Mouse (Mus musculus) CH12.LX (cell line): Measurements from ENCODE around the gene Cux1. TPM values are rescaled to one million over a fixed set of nuclear protein-coding genes. Genes with fewer than 3 reads are reported as not detected.

ENCODE experiments used
- DNase-seq: peaks from one replicate; pipeline ENCODE4 v3.0.0-alpha.2; 2013; ENCODE audit errors: extremely low read depth
- H3K27ac ChIP-seq: 2 replicates; pipeline ENCODE4 v1.5.1; 2012; ENCODE audit warnings: low read depth, mild to moderate bottlenecking, control low read depth, moderate library complexity; ENCODE audit not compliant: insufficient read depth
- H3K27me3 ChIP-seq: replicated peaks from 2 replicates; pipeline ENCODE3; 2012; ENCODE audit warnings: inconsistent platforms
- H3K36me3 ChIP-seq, 2 experiments: replicated peaks in 1 of 2; 2 replicates each; pipeline versions ENCODE3 to v1.6.1; 2012; ENCODE audit warnings: inconsistent platforms in 1 of 2, low read length in 1 of 2, mild to moderate bottlenecking in 1 of 2, mixed read lengths in 1 of 2, moderate library complexity in 1 of 2; ENCODE audit not compliant: control insufficient read depth in 1 of 2, insufficient read depth in 1 of 2
- H3K4me1 ChIP-seq, 2 experiments: 2 replicates each; pipeline ENCODE4 v1.6.1; 2012; ENCODE audit warnings: inconsistent platforms in 1 of 2, moderate library complexity in 1 of 2; ENCODE audit not compliant: insufficient read depth in 2 of 2, control insufficient read depth in 1 of 2
- H3K4me2 ChIP-seq: 2 replicates; pipeline ENCODE4 v1.6.1; 2012; ENCODE audit warnings: low read depth, mild to moderate bottlenecking, control low read depth; ENCODE audit not compliant: poor library complexity, insufficient read depth, severe bottlenecking
- H3K4me3 ChIP-seq, 3 experiments: fragments of 150-350 bp in 1 of 3; sonication (generic) in 1 of 3; replicated peaks in 1 of 3; 2 replicates each; pipeline versions ENCODE3 to v1.5.1; 2011 to 2012; ENCODE audit warnings: low read depth in 2 of 3, low read length in 2 of 3, mild to moderate bottlenecking in 2 of 3, moderate library complexity in 2 of 3, control low read depth in 1 of 3, improper control_type of control experiment in 1 of 3, inconsistent platforms in 1 of 3, mixed read lengths in 1 of 3; ENCODE audit not compliant: poor library complexity in 1 of 3
- H3K79me2 ChIP-seq: replicated peaks from 2 replicates; pipeline ENCODE4 v1.6.1; 2012; ENCODE audit warnings: mild to moderate bottlenecking, moderate library complexity; ENCODE audit not compliant: control insufficient read depth, poor library complexity, insufficient read depth, severe bottlenecking; ENCODE audit errors: extremely low read depth
- H3K9ac ChIP-seq: 2 replicates; pipeline ENCODE4 v1.6.1; 2012; ENCODE audit warnings: low read depth, mild to moderate bottlenecking, control low read depth, moderate library complexity; ENCODE audit not compliant: insufficient read depth
- H3K9me3 ChIP-seq: replicated peaks from 2 replicates; pipeline ENCODE3; 2012; ENCODE audit warnings: low read length, inconsistent platforms, mixed read lengths
- CHD1 ChIP-seq: IDR thresholded peaks from 2 replicates; pipeline ENCODE4 v1.6.1; 2012; ENCODE audit warnings: low read depth, low read length, improper control_type of control experiment, inconsistent platforms
- CHD2 ChIP-seq: IDR thresholded peaks from 2 replicates; pipeline ENCODE4 v1.6.1; 2011; ENCODE audit warnings: low read length, improper control_type of control experiment
- CTCF ChIP-seq, 2 experiments: IDR thresholded peaks in 1 of 2; conservative IDR thresholded peaks in 1 of 2; 2 replicates each; pipeline ENCODE4 v1.5.1; 2011 to 2012; ENCODE audit warnings: low read depth in 2 of 2, low read length in 2 of 2, improper control_type of control experiment in 1 of 2, inconsistent platforms in 1 of 2, mild to moderate bottlenecking in 1 of 2, moderate library complexity in 1 of 2
- ELF1 ChIP-seq: IDR thresholded peaks from 2 replicates; pipeline ENCODE4 v1.6.1; 2014; ENCODE audit warnings: low read depth, mild to moderate bottlenecking, inconsistent platforms, low read length, improper control_type of control experiment
- EP300 ChIP-seq: IDR thresholded peaks from 2 replicates; pipeline ENCODE4 v1.6.1; 2011; ENCODE audit warnings: low read length, improper control_type of control experiment
- JUND ChIP-seq: conservative IDR thresholded peaks from 2 replicates; pipeline ENCODE4 v1.6.1; 2011; ENCODE audit warnings: low read depth, low read length, improper control_type of control experiment
- KAT2A ChIP-seq: IDR thresholded peaks from 2 replicates; pipeline ENCODE4 v1.6.1; 2012; ENCODE audit warnings: low read length, improper control_type of control experiment, inconsistent platforms; ENCODE audit not compliant: insufficient replicate concordance
- MAFK ChIP-seq: IDR thresholded peaks from 2 replicates; pipeline ENCODE4 v1.6.1; 2011; ENCODE audit warnings: low read length, improper control_type of control experiment; ENCODE audit not compliant: insufficient replicate concordance
- MAX ChIP-seq: IDR thresholded peaks from 2 replicates; pipeline ENCODE4 v1.6.1; 2011; ENCODE audit warnings: low read length, improper control_type of control experiment
- MEF2A ChIP-seq: IDR thresholded peaks from 2 replicates; pipeline ENCODE4 v1.6.1; 2014; ENCODE audit warnings: low read depth, mild to moderate bottlenecking, inconsistent platforms, low read length, improper control_type of control experiment, borderline replicate concordance
- NRF1 ChIP-seq: IDR thresholded peaks from 2 replicates; pipeline ENCODE4 v1.6.1; 2014; ENCODE audit warnings: low read depth, mild to moderate bottlenecking, inconsistent platforms, low read length, improper control_type of control experiment, moderate library complexity
- PAX5 ChIP-seq: IDR thresholded peaks from 2 replicates; pipeline ENCODE4 v1.6.1; 2012; ENCODE audit warnings: low read length, inconsistent platforms, mixed read lengths
- POLR2A ChIP-seq: IDR thresholded peaks from 2 replicates; pipeline ENCODE4 v1.6.1; 2011; ENCODE audit warnings: low read depth, mild to moderate bottlenecking, improper control_type of control experiment, low read length
- POLR2AphosphoS2 ChIP-seq: IDR thresholded peaks from 2 replicates; pipeline ENCODE4 v1.6.1; 2011; ENCODE audit warnings: low read depth, low read length, improper control_type of control experiment
- RCOR1 ChIP-seq: conservative IDR thresholded peaks from 2 replicates; pipeline ENCODE4 v1.6.1; 2012; ENCODE audit warnings: low read depth, mild to moderate bottlenecking, inconsistent platforms, low read length, improper control_type of control experiment
- SMC3 ChIP-seq: IDR thresholded peaks from 2 replicates; pipeline ENCODE4 v1.6.1; 2011; ENCODE audit warnings: low read depth, low read length, improper control_type of control experiment
- TBP ChIP-seq: conservative IDR thresholded peaks from 2 replicates; pipeline ENCODE4 v1.6.1; 2011; ENCODE audit warnings: low read depth, low read length, improper control_type of control experiment
- UBTF ChIP-seq: IDR thresholded peaks from 2 replicates; pipeline ENCODE4 v1.6.1; 2012; ENCODE audit warnings: low read depth, mild to moderate bottlenecking, inconsistent platforms, low read length, improper control_type of control experiment, moderate library complexity
- USF1 ChIP-seq: IDR thresholded peaks from 2 replicates; pipeline ENCODE4 v1.6.1; 2014; ENCODE audit warnings: low read depth, mild to moderate bottlenecking, inconsistent platforms, low read length, improper control_type of control experiment
- USF2 ChIP-seq: conservative IDR thresholded peaks from 2 replicates; pipeline ENCODE4 v1.6.1; 2011; ENCODE audit warnings: low read depth, low read length, improper control_type of control experiment
- ZKSCAN1 ChIP-seq: IDR thresholded peaks from 2 replicates; pipeline ENCODE4 v1.6.1; 2012; ENCODE audit warnings: low read depth, inconsistent platforms, low read length, improper control_type of control experiment, borderline replicate concordance
- ZNF384 ChIP-seq: IDR thresholded peaks from 2 replicates; pipeline ENCODE4 v1.6.1; 2012; ENCODE audit warnings: low read depth, low read length, improper control_type of control experiment, inconsistent platforms
- dilution Hi-C: fragments of 300-500 bp; cut with MboI; formaldehyde crosslinking; loops from 2 replicates; pipeline ENCODE4 v1.14.3; 2020; ENCODE audit warnings: low sequenced_read_pairs; ENCODE audit not compliant: extremely low pct_unique_long_range_greater_than_20kb, extremely low pct_ligation_motif_present
- in situ Hi-C: fragments of 300-500 bp; cut with MboI; formaldehyde crosslinking; loops from 3 replicates; pipeline ENCODE4 v1.14.3; 2019; ENCODE audit warnings: low sequenced_read_pairs, low pct_ligation_motif_present, low pct_unique_long_range_greater_than_20kb, mixed read lengths
- polyA plus RNA-seq: library from polyadenylated mRNA; unstranded; fragments of >175 nt; gene quantifications from 2 replicates; pipeline ENCODE4 v1.2.1, GENCODE M21; 2012; ENCODE audit warnings: low read depth; ENCODE audit not compliant: insufficient read length
- total RNA-seq, 2 experiments: library from RNA; depleted of rRNA; stranded (reverse); fragments of 300-350 nt in 1 of 2; fragments of >200 nt in 1 of 2; gene quantifications; 2 replicates each; pipeline ENCODE4 v1.2.3; 2012 to 2014

Cux1 gene
- total and polyA plus RNA-seq, 3 experiments: 12.4 to 21.9 (median 19.6) TPM

DNA sequence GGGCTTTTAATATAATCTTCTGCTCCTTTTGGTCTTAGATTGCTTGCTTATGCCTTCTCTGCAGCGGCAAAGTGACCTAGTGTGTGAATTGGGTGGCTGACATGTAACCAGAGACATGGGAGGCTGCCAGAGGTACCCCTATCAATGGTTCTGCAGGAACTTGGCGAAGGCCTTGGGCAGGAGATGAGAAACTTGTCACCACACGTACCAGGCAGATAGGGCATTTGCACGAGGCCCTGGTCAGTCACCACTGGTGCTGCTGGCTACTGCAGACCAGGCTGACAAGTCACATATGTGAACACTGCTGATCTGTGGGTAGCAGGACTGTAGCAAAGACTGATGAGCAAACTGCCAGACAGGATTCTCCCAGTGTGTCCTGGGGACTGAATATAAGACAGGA, 231.6 kb downstream of the Cux1 start:
- H3K36me3 ChIP-seq: peaks cover 25 to 75% of the 10 kb centered on the region in 2 experiments
- dilution Hi-C loops: no loop called here

DNA sequence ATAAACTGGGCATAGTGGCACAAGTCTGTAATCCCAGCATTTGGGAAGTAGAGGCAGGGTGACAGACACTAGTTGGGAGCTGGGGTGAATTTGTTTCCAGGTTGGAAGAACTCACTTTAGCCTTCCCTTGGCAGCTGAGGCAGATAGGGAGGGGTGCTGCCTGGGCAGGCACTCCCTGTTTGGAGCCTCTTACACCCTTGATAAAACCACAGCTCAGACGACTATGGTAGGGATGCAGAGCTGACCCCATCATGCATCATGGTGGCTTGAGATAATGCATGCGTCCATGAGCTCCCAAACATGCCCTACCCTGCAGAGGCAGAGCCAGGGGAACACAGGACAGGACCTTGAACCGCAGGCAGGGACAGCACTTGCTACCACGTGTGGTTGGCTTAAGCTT, 232.5 kb downstream of the Cux1 start:
- Histone ChIP-seq H3K27me3 (no peaks in the 10 kb centered on the region), H3K4me3 (no peak overlapping the region), H3K9me3 (no peaks in the 10 kb centered on the region), H3K79me2 (no peaks in the 10 kb centered on the region), H3K4me2 (no peak overlapping the region), H3K27ac (no peak overlapping the region), H3K4me1 (no peaks in the 10 kb centered on the region), H3K36me3 (peaks cover 20 to 78% of the 10 kb centered on the region in 2 experiments), H3K9ac (no peak overlapping the region)
- in situ Hi-C loops (no loop called here), dilution Hi-C loops (no loop called here)
- no peak for TF ChIP-seq CTCF (conservative IDR thresholded peaks at IDR 0.05 in 1 of 2, IDR thresholded peaks at IDR 0.05 in 1 of 2; ENCODE audit: low read depth in 2 of 2, low read length in 2 of 2)
- no peak for TF ChIP-seq USF2
- no peak for TF ChIP-seq RCOR1
- no peak for TF ChIP-seq JUND
- TF ChIP-seq MAX: no peak
- no peak for TF ChIP-seq SMC3
- TF ChIP-seq EP300: no peak
- TF ChIP-seq USF1: no peak
- TF ChIP-seq MAFK: no peak
- DNase-seq: no peak

More for the DNA sequence above, 231.6 kb downstream of the Cux1 start:
- H3K27me3 ChIP-seq: no peaks in the 10 kb centered on the region
- DNase-seq: no peak
- H3K9me3 ChIP-seq: no peaks in the 10 kb centered on the region
- no peaks in the 10 kb centered on the region for H3K4me1 ChIP-seq
- no peak overlapping the region for H3K27ac ChIP-seq
- H3K4me3 ChIP-seq: no peak overlapping the region
- no peak overlapping the region for H3K9ac ChIP-seq
- in situ Hi-C loops: no loop called here
- TF ChIP-seq NRF1: no peak
- TF ChIP-seq POLR2AphosphoS2: no peak
- TF ChIP-seq PAX5: no peak
- TF ChIP-seq MEF2A: no peak
- no peak for TF ChIP-seq POLR2A
- TF ChIP-seq JUND: no peak
- TF ChIP-seq UBTF: no peak
- no peak for TF ChIP-seq USF2
- no peak for TF ChIP-seq KAT2A
- TF ChIP-seq CHD1: no peak
- no peak for TF ChIP-seq TBP
- TF ChIP-seq ELF1: no peak
- TF ChIP-seq CHD2: no peak
- TF ChIP-seq ZNF384: no peak
- no peak for TF ChIP-seq ZKSCAN1
- no peaks in the 10 kb centered on the region for H3K79me2 ChIP-seq
- H3K4me2 ChIP-seq: no peak overlapping the region
